Mouse (Mus musculus): ENCODE results near the gene Coa4.

- TF ChIP-seq CTCF (IDR thresholded peaks at IDR 0.05; ENCODE audit: borderline replicate concordance, insufficient read depth, low read depth, low read length) (no peak), POLR2A (IDR thresholded peaks at IDR 0.05; ENCODE audit: borderline replicate concordance, insufficient read depth, low read length) (no peak)
Measured at GRCm38 (mm10) chr7:100530766-100531165, 6.1 kb upstream of the Coa4 start.
